Mouse (Mus musculus) hindbrain, embryonic 14.5 days (tissue): Measurements from ENCODE around the gene Cyp2b10. TPM values are rescaled to one million over a fixed set of nuclear protein-coding genes. Genes with fewer than 3 reads are reported as not detected.

Source experiments
- polyA plus RNA-seq: library from polyadenylated mRNA; unstranded; fragments of >200 nt; fragmentation: Nextera tagmentation; extraction: Ambion mirVana; gene quantifications from 2 replicates; pipeline ENCODE4 v1.2.1, GENCODE M21; 2014

Gene Cyp2b10
- polyA plus RNA-seq, 1 experiment from 2014 or later: not detected

Other genes starting within 250 kb of the Cyp2b10 start
- gene Bckdha, start 238.6 kb upstream of the Cyp2b10 start, polyA plus RNA-seq: 33.0 and 37.3 TPM in 2 replicates
- 31.5 and 39.7 TPM in 2 replicates for gene Exosc5, start 238.5 kb upstream of the Cyp2b10 start, polyA plus RNA-seq
- gene Tmem91, start 222.5 kb upstream of the Cyp2b10 start, polyA plus RNA-seq: 54.1 and 64.8 TPM in 2 replicates
- 41.8 and 42.7 TPM in 2 replicates for gene B9d2, start 216.8 kb upstream of the Cyp2b10 start, polyA plus RNA-seq
- 0.82 and 1.1 TPM in 2 replicates for gene Tgfb1, start 210.6 kb upstream of the Cyp2b10 start, polyA plus RNA-seq
- 41.9 and 43.5 TPM in 2 replicates for gene Ccdc97, start 178.5 kb upstream of the Cyp2b10 start, polyA plus RNA-seq
- gene Hnrnpul1, start 142.9 kb upstream of the Cyp2b10 start, polyA plus RNA-seq: 54.7 and 55.2 TPM in 2 replicates
- gene Axl, start 108.9 kb upstream of the Cyp2b10 start, polyA plus RNA-seq: 16.8 and 20.6 TPM in 2 replicates
- 1.6 and 2.2 TPM in 2 replicates for gene Cyp2s1, start 80.7 kb upstream of the Cyp2b10 start, polyA plus RNA-seq
- not detected in 2 replicates for gene Cyp2b13, start 163.9 kb downstream of the Cyp2b10 start, polyA plus RNA-seq